Mouse (Mus musculus) testis, adult 2 months (tissue): ENCODE results near the gene Smtnl2. TPM values are rescaled to one million over a fixed set of nuclear protein-coding genes. Genes with fewer than 3 reads are reported as not detected.
A peak's percentile ranks its signal among the peaks of the same experiment; 100 is the strongest.

Experiments
- H3K27ac ChIP-seq: fragments of 200-500 bp; 2 replicates; pipeline ENCODE4 v1.5.1; 2012; ENCODE audit warnings: low read depth, low read length; ENCODE audit not compliant: control insufficient read depth, insufficient read depth
- H3K27me3 ChIP-seq: fragments of 200-500 bp; 2 replicates; pipeline ENCODE4 v1.6.1; 2012; ENCODE audit warnings: mild to moderate bottlenecking, low read length, moderate library complexity; ENCODE audit not compliant: control insufficient read depth, insufficient read depth
- H3K36me3 ChIP-seq: fragments of 200-500 bp; 2 replicates; pipeline ENCODE4 v1.6.1; 2012; ENCODE audit warnings: mild to moderate bottlenecking, low read length; ENCODE audit not compliant: control insufficient read depth, insufficient read depth
- H3K4me1 ChIP-seq: fragments of 200-500 bp; 2 replicates; pipeline ENCODE4 v1.6.1; 2012; ENCODE audit warnings: low read length; ENCODE audit not compliant: control insufficient read depth, insufficient read depth
- H3K4me3 ChIP-seq: fragments of 200-500 bp; 2 replicates; pipeline ENCODE4 v1.5.1; 2012; ENCODE audit warnings: low read depth, mild to moderate bottlenecking, low read length, moderate library complexity, mixed read lengths; ENCODE audit not compliant: control insufficient read depth
- CTCF ChIP-seq: fragments of 200-500 bp; IDR thresholded peaks from 2 replicates; pipeline ENCODE4 v1.5.1; 2012; ENCODE audit warnings: low read depth, mild to moderate bottlenecking, inconsistent platforms, low read length, moderate library complexity; ENCODE audit not compliant: control insufficient read depth, insufficient read depth, insufficient replicate concordance
- POLR2A ChIP-seq: fragments of 200-500 bp; IDR thresholded peaks from 2 replicates; pipeline ENCODE4 v1.6.1; 2012; ENCODE audit warnings: low read depth, mild to moderate bottlenecking, inconsistent platforms, low read length, moderate library complexity; ENCODE audit not compliant: control insufficient read depth
- polyA plus RNA-seq: library from polyadenylated mRNA; depleted of rRNA; stranded (reverse); fragments of >200 nt; gene quantifications from 2 replicates; pipeline ENCODE4 v1.2.3, GENCODE M21; 2012

The Smtnl2 gene
- polyA plus RNA-seq, 1 experiment = 2.1 TPM

GRCm38 (mm10) chr11:72367934-72368674, 43.4 kb downstream of the Smtnl2 start:
- Histone ChIP-seq H3K27me3 (no peaks in the 10 kb centered on the region), H3K4me3 (no peak overlapping the region), H3K36me3 (no peaks in the 10 kb centered on the region), H3K4me1 (peaks cover 2% of the 10 kb centered on the region; the same call in 1 of the 2 replicates), H3K27ac (no peak overlapping the region)
- TF ChIP-seq CTCF (no peak), POLR2A (no peak)

- H3K27me3 ChIP-seq = no peaks in the 10 kb centered on the region
- no peaks in the 10 kb centered on the region for H3K36me3 ChIP-seq
- H3K27ac ChIP-seq = no peak overlapping the region
- H3K4me1 ChIP-seq = peaks cover 4% of the 10 kb centered on the region
- H3K4me3 ChIP-seq = no peak overlapping the region
- no peak for TF ChIP-seq POLR2A
- no peak for TF ChIP-seq CTCF
Measured at GRCm38 (mm10) chr11:72366126-72366525, 45.4 kb downstream of the Smtnl2 start.

- no peak for TF ChIP-seq CTCF
- TF ChIP-seq POLR2A = no peak
- H3K4me1 ChIP-seq = peaks cover 2% of the 10 kb centered on the region
- no peak overlapping the region for H3K4me3 ChIP-seq
- no peaks in the 10 kb centered on the region for H3K27me3 ChIP-seq
- no peaks in the 10 kb centered on the region for H3K36me3 ChIP-seq
- no peak overlapping the region for H3K27ac ChIP-seq
Measured at GRCm38 (mm10) chr11:72364526-72364925, 47.0 kb downstream of the Smtnl2 start.

GRCm38 (mm10) chr11:72363523-72364240, 47.8 kb downstream of the Smtnl2 start:
- H3K4me3 ChIP-seq = no peak overlapping the region
- peaks cover 2% of the 10 kb centered on the region for H3K4me1 ChIP-seq
- H3K36me3 ChIP-seq = no peaks in the 10 kb centered on the region
- TF ChIP-seq CTCF (no peak), POLR2A (no peak)
- no peaks in the 10 kb centered on the region for H3K27me3 ChIP-seq
- no peak overlapping the region for H3K27ac ChIP-seq

GRCm38 (mm10) chr11:72362347-72362741, 49.2 kb downstream of the Smtnl2 start, which contains the start of gene Tekt1:
Gene Tekt1, minus strand, starts transcription at chr11:72362442.
- Histone ChIP-seq H3K4me1 (peaks cover 2% of the 10 kb centered on the region), H3K27ac (peak within 1 kb of the TSS; percentile 83), H3K4me3 (peak within 1 kb of the TSS; percentile 79), H3K27me3 (no peaks in the 10 kb centered on the region), H3K36me3 (no peaks in the 10 kb centered on the region)
- TF ChIP-seq POLR2A = no peak

- Histone ChIP-seq H3K4me3 (peak overlapping the region; percentile 79), H3K27me3 (no peaks in the 10 kb centered on the region), H3K4me1 (peaks cover 2% of the 10 kb centered on the region), H3K36me3 (no peaks in the 10 kb centered on the region), H3K27ac (peak overlapping the region; percentile 83)
- TF ChIP-seq POLR2A (peak; percentile 82), CTCF (no peak)
Measured at GRCm38 (mm10) chr11:72361385-72362346, 49.8 kb downstream of the Smtnl2 start.
